Mouse (Mus musculus): ENCODE results near the gene Nxt2.

GRCm38 (mm10) chrX:142200295-142200694, 26.3 kb upstream of the Nxt2 start:
- TF ChIP-seq CTCF (conservative IDR thresholded peaks at IDR 0.05; ENCODE audit: insufficient read depth, insufficient read length, low read depth, low read length) = peak; percentile 34
- no peak for TF ChIP-seq POLR2A (IDR thresholded peaks at IDR 0.05; ENCODE audit: low read depth, low read length)

Measured in kidney, adult 2 months (tissue).